Mouse (Mus musculus) stomach, postnatal 0 days (tissue): ENCODE results near the gene Fam169b. TPM values are rescaled to one million over a fixed set of nuclear protein-coding genes. Genes with fewer than 3 reads are reported as not detected.
"Not testable (repeated sequence)": the region's sequence is repeated elsewhere in the genome, so short reads cannot be mapped to it uniquely, and the experiment has no call there.

Experiments used
- ATAC-seq: fragments of 200-750 bp; cut with Nextera tagmentation; 2 replicates; pipeline ENCODE4 v1.8.0; 2017; ENCODE audit not compliant: low FRiP score, low TSS enrichment
- DNase-seq: peaks from one replicate; pipeline ENCODE4 v3.0.0-alpha.2; 2016; ENCODE audit warnings: low spot score
- H3K27ac ChIP-seq: fragments of 300-500 bp; sonication (generic); replicated peaks from 2 replicates; pipeline ENCODE4 v1.5.1; 2014; ENCODE audit warnings: mild to moderate bottlenecking, control low read depth
- H3K27me3 ChIP-seq: fragments of 300-500 bp; sonication (generic); 2 replicates; pipeline ENCODE4 v1.6.1; 2014; ENCODE audit warnings: low read length; ENCODE audit not compliant: control insufficient read depth, insufficient read depth
- H3K36me3 ChIP-seq: fragments of 300-500 bp; sonication (generic); 2 replicates; pipeline ENCODE4 v1.6.1; 2014; ENCODE audit warnings: low read length, mixed read lengths; ENCODE audit not compliant: control insufficient read depth, insufficient read depth
- H3K4me1 ChIP-seq: fragments of 300-500 bp; sonication (generic); replicated peaks from 2 replicates; pipeline ENCODE4 v1.6.1; 2014; ENCODE audit warnings: antibody characterized with exemption; ENCODE audit not compliant: control insufficient read depth, insufficient read depth
- H3K4me2 ChIP-seq: fragments of 300-500 bp; sonication (generic); replicated peaks from 2 replicates; pipeline ENCODE4 v1.6.1; 2014; ENCODE audit warnings: low read depth, mild to moderate bottlenecking, control low read depth, moderate library complexity
- H3K4me3 ChIP-seq: fragments of 300-500 bp; sonication (generic); 2 replicates; pipeline ENCODE4 v1.5.1; 2014; ENCODE audit warnings: low read depth, low read length, control low read depth
- H3K9ac ChIP-seq: fragments of 300-500 bp; sonication (generic); 2 replicates; pipeline ENCODE4 v1.6.1; 2014; ENCODE audit warnings: mild to moderate bottlenecking, low read length, control low read depth, mixed read lengths
- H3K9me3 ChIP-seq: fragments of 300-500 bp; sonication (generic); 2 replicates; pipeline ENCODE4 v1.6.1; 2016; ENCODE audit warnings: low read length; ENCODE audit not compliant: control insufficient read depth
- CTCF ChIP-seq: IDR thresholded peaks from 2 replicates; pipeline ENCODE4 v1.5.1; 2016; ENCODE audit warnings: antibody characterized with exemption, low read depth, mild to moderate bottlenecking, moderate library complexity
- EP300 ChIP-seq: optimal IDR thresholded peaks from 2 replicates; pipeline ENCODE3; 2016; ENCODE audit warnings: antibody characterized with exemption
- WGBS: fragments of 180-500 bp; shearing (Covaris S2); extraction: QIAGEN DNeasy Blood & Tissue Kit; methylation state at CpG from one replicate; pipeline ENCODE4 v1.1.7; 2014; 5-methylcytosine and 5-hydroxymethylcytosine counted together
- polyA plus RNA-seq: library from polyadenylated mRNA; unstranded; fragments of >200 nt; fragmentation: Nextera tagmentation; extraction: Ambion mirVana; gene quantifications from 2 replicates; pipeline ENCODE4 v1.2.1, GENCODE M21; 2015

The Fam169b gene
- polyA plus RNA-seq, 1 experiment from 2014 or later: 0.24 TPM

DNA sequence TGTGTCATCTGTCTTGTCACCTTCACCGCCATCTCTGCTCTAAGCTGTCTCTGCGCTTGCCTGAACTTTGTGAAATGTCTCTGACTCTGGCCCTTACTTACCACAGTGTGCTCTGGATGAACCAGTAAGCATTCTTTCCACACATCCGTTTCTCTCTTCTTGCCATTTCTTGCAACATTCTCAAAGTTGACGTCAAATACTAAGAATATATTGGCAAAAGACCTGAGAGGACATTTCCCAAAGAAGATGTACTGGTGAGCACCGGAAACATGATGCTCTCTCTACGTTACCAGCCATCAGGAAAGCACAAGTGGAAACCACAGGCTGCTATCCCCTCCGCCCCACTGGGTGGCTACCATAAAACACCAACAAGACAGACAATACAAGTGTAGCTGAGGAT is 10.1 kb downstream of the Fam169b start:
- H3K27ac ChIP-seq: no peak overlapping the region
- H3K27me3 ChIP-seq: no peaks in the 10 kb centered on the region
- H3K36me3 ChIP-seq: no peaks in the 10 kb centered on the region
- WGBS: 79% methylated on average over 7 of the region's 7 CpGs
- H3K9me3 ChIP-seq: no peaks in the 10 kb centered on the region
- no peak for ATAC-seq
- H3K4me3 ChIP-seq: no peak overlapping the region
- no peak overlapping the region for H3K9ac ChIP-seq
- no peak for DNase-seq
- no peak overlapping the region for H3K4me2 ChIP-seq
- H3K4me1 ChIP-seq: no peaks in the 10 kb centered on the region
- no peak for TF ChIP-seq CTCF
- no peak for TF ChIP-seq EP300

DNA sequence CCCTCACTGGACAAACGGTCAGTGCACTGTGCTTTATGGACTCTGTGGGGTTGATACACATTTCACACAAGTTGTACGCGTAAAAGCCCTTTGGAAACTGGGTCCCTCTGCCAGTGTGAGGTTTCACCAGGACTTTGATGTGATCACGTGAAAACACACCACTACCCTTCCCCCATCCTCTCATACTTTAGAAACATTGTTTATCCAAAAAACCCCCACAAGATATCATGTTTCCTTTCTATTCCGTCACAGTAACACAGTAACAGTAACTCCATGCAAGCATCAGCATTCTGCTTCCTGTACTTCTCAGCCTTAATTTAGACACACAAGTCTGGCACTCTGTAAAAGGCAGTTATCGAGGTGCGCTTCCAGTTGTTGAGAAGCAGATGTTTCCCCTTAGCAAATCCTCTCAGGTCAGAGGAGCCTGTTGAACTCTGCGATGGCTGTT is 12.2 kb downstream of the Fam169b start:
- DNase-seq: no peak
- Histone ChIP-seq H3K4me2 (no peak overlapping the region), H3K4me1 (no peaks in the 10 kb centered on the region), H3K4me3 (no peak overlapping the region), H3K27me3 (no peaks in the 10 kb centered on the region), H3K36me3 (no peaks in the 10 kb centered on the region), H3K27ac (no peak overlapping the region), H3K9ac (no peak overlapping the region), H3K9me3 (no peaks in the 10 kb centered on the region)
- ATAC-seq: peak; percentile 10; the same call in 1 of the 2 replicates
- TF ChIP-seq CTCF (no peak), EP300 (no peak)
- 53% methylated on average over 8 of the region's 8 CpGs for WGBS

DNA sequence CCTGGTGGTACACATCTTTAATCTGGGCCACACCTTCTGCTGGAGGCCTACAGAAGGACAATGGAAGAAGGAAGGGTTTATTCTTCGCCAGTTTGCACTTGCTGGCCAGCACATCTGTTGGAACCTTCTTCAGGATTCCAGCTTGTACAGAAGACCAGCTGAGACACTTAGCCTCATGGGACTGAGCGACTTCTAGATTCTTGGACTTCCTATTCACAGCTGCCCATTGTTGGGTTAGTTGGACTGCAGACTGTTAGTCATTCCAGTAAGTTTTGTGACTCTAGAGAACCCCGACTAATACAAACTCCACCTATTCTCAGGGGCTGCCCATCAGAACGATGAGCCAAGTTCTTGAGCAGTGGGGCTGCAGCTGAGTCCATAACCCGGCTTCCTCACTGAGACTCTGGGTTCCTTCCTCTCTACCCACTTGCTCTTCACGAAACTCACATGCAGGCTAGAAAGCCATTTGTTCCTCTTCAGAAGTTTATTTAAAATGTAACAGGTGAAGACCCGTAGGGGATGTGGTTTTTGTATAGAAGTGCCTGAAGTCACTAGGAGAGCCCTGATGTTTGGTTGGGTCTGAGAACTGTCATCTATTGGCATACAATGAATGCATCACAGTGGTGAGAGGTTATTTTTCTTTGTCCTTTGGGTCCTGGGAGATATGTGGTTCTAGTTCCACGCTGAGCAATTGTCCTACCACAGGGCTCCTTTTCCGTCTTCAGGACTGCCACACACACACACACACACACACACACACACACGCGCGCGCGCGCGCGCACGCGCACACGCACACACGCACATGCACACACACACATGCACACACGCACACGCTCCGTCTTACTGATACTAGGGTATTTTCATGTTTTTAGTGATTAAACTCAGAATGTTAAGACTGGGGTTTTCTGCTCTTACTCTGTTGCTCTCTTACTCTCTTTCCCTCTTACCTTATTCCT is 13.2 kb downstream of the Fam169b start:
- H3K4me1 ChIP-seq: no peaks in the 10 kb centered on the region
- TF ChIP-seq EP300: no peak
- no peak for TF ChIP-seq CTCF
- DNase-seq (no peak), ATAC-seq (no peak)
- H3K27ac ChIP-seq: no peak overlapping the region
- 88% methylated on average over 24 of the region's 24 CpGs for WGBS
- no peak overlapping the region for H3K9ac ChIP-seq
- no peaks in the 10 kb centered on the region for H3K27me3 ChIP-seq
- H3K9me3 ChIP-seq: no peaks in the 10 kb centered on the region
- H3K4me3 ChIP-seq: no peak overlapping the region
- H3K36me3 ChIP-seq: no peaks in the 10 kb centered on the region
- H3K4me2 ChIP-seq: no peak overlapping the region

DNA sequence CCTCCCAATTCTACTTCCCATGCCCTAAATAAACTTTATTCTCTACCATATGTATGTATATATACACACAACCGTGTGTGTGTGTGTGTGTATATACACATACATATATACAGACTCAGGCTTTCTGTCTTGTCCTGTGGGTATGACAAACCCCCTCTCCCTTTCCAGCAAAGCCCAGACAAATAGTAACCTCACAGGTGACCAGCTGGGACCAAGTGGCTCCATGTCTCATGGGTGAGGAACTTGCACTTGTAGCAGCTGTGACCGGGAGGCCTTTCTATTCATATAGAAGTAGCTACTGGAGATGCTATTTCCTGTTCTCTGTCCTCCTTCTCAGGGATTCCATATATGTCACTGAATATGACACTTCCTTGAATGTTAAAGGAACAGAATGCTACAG is 13.9 kb downstream of the Fam169b start:
- H3K36me3 ChIP-seq: no peaks in the 10 kb centered on the region
- no peaks in the 10 kb centered on the region for H3K4me1 ChIP-seq
- no peak overlapping the region for H3K4me3 ChIP-seq
- H3K4me2 ChIP-seq: no peak overlapping the region
- no peak for ATAC-seq
- H3K9ac ChIP-seq: no peak overlapping the region
- no peaks in the 10 kb centered on the region for H3K9me3 ChIP-seq
- TF ChIP-seq EP300 (no peak), CTCF (no peak)
- H3K27ac ChIP-seq: no peak overlapping the region
- no peaks in the 10 kb centered on the region for H3K27me3 ChIP-seq
- WGBS: 64% methylated on average over 2 of the region's 2 CpGs
- no peak for DNase-seq

DNA sequence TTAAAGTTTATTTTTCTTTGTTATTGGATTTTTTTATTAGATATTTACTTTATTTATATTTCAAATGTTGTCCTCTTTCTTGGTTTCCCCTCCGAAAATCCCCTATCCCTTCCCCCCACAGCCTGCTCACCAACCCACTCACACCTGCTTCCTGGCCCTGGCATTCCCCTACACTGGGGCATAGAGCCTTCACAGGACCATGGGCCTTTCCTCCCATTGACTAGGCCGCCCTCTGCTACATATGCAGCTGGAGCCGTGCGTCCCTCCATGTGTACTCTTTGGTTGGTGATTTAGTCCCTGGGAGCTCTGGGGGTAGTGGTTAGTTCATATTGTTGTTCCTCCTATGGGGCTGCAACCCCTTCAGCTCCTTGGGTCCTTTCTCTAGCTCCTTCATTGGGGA is 14.4 kb downstream of the Fam169b start:
- ATAC-seq, H3K27me3 ChIP-seq, H3K9ac ChIP-seq, H3K27ac ChIP-seq, DNase-seq, H3K36me3 ChIP-seq, H3K4me3 ChIP-seq, H3K4me2 ChIP-seq, H3K4me1 ChIP-seq, H3K9me3 ChIP-seq: not testable (repeated sequence)
- 88% methylated on average over 4 of the region's 4 CpGs for WGBS

DNA sequence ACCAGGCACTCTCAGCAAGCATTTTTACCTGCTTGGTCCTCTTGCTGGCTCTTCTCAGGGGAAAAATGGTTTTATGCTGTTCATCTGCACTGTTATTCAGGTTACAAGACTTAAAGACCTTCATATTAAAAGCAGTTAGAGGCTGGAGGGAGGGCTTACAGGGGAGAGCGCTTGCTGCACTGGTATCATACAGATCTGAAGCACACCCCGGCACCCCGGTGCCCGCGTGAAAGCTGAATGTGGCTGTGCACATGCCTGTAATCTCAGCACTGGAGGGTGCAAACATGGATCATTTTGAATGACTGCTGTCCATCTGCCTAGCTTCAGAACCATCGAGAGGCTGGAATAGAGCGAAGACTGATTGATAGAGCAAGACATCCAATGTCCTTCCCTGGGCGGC is 15.4 kb downstream of the Fam169b start:
- DNase-seq (no peak), ATAC-seq (no peak)
- 94% methylated on average over 8 of the region's 8 CpGs for WGBS
- Histone ChIP-seq H3K4me2 (no peak overlapping the region), H3K4me3 (no peak overlapping the region), H3K27ac (no peak overlapping the region), H3K36me3 (no peaks in the 10 kb centered on the region), H3K9me3 (no peaks in the 10 kb centered on the region), H3K27me3 (no peaks in the 10 kb centered on the region), H3K9ac (no peak overlapping the region), H3K4me1 (no peaks in the 10 kb centered on the region; the same call in 1 of the 2 replicates)
- TF ChIP-seq CTCF: no peak
- TF ChIP-seq EP300: no peak
